Mouse (Mus musculus): ENCODE measurements at regions not wholly inside any gene's neighbourhood (a gene's known extent, or its start where the extent isn't known, plus 50 kb on each side); places are given as distances from the start of the nearest gene placed in this dataset.
"Not testable (repeated sequence)": the region's sequence is repeated elsewhere in the genome, so short reads cannot be mapped to it uniquely, and the experiment has no call there.

DNA sequence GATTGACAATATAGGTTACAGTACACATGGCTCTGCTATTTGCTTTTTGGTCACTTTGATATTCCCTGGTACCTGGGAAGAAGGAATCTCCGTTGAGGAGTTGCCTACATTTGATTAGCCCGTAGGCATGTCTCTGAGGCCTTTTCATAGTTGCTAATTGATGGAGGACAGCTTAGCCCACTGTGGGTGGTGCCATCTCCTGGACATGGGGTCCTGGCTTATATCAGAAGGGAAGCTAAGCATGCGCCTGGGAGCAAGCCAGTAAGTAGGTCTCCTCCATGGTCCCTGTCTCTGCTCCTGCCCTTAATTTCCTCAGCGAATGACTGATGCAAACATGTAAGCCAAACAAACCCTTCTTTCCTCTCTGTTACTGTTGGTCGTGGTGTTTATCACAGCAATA is 1335.8 kb upstream of the A1bg start:
- Histone ChIP-seq H3K4me1 (ENCODE audit: control insufficient read depth, insufficient read depth, low read length) (no peaks in the 10 kb centered on the region), H3K4me3 (replicated peaks; ENCODE audit: insufficient read depth, low read depth, low read length) (no peak overlapping the region), H3K27me3 (ENCODE audit: control insufficient read depth, insufficient read depth, low read length) (no peaks in the 10 kb centered on the region), H3K27ac (ENCODE audit: insufficient read depth, low read length) (no peak overlapping the region)
- no peak for DNase-seq
- no peak for TF ChIP-seq POLR2A (IDR thresholded peaks at IDR 0.05; ENCODE audit: borderline replicate concordance, insufficient read depth, low read length)
- no peak for TF ChIP-seq CTCF (IDR thresholded peaks at IDR 0.05; ENCODE audit: borderline replicate concordance, insufficient read depth, low read depth, low read length)
- 85% methylated on average over 5 of the region's 5 CpGs for WGBS

DNA sequence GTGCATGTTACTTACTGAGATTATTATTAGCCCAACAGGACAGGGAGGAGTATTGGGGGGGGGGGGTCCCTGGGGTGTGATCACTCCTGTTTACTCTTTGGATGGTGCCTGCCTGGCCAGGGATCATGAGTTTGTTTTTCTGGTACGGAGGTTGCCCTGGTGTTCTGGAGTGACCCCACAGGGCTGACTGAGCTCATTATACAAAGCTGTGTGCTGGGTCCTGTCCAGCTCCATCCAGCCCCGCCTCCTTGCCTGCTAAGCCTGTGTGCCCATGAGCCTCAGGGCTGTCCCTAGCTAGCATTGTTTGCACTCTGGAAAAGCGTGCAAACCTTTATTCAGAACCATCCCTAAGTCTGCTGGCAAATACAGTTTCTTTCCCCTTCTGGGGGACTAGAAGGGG is 1335.1 kb upstream of the A1bg start:
- no peak overlapping the region for H3K27ac ChIP-seq (ENCODE audit: insufficient read depth, low read length)
- no peaks in the 10 kb centered on the region for H3K4me1 ChIP-seq (ENCODE audit: control insufficient read depth, insufficient read depth, low read length)
- TF ChIP-seq CTCF (IDR thresholded peaks at IDR 0.05; ENCODE audit: borderline replicate concordance, insufficient read depth, low read depth, low read length) = no peak
- TF ChIP-seq POLR2A (IDR thresholded peaks at IDR 0.05; ENCODE audit: borderline replicate concordance, insufficient read depth, low read length) = no peak
- peak in 1 of 2 experiments; percentile 3 for DNase-seq
- WGBS = 20% methylated on average over 3 of the region's 3 CpGs
- no peaks in the 10 kb centered on the region for H3K27me3 ChIP-seq (ENCODE audit: control insufficient read depth, insufficient read depth, low read length)
- no peak overlapping the region for H3K4me3 ChIP-seq (replicated peaks; ENCODE audit: insufficient read depth, low read depth, low read length)

DNA sequence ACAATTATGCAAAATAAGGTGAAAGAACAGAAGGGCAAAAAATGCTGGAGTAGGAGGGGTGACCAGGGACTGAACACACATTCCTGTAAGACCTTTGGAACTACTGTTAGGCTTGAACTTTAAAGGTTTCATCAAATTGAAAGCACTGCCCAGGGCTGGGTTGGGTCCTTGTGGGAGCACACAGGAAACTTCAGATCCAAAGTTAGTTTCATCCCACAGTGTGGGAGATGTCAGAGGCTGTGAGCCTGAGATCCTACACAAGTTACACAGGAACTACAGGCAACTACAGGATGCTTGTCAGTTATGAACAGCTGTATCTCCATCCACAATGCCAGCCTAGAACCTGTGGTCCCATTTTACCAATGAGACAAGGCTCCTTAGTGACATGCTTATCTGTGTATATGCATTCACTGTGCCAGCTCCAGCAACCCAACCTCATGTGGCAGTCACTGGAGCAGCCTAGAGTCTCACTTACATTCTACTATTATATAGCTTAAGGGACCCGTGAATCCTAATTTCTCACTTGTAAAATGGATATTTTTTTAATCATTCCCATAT is 1334.4 kb upstream of the A1bg start:
- WGBS = 92% methylated on average over 1 of the region's 1 CpGs
- H3K4me3 ChIP-seq (replicated peaks; ENCODE audit: insufficient read depth, low read depth, low read length) = no peak overlapping the region
- TF ChIP-seq CTCF (IDR thresholded peaks at IDR 0.05; ENCODE audit: borderline replicate concordance, insufficient read depth, low read depth, low read length) = no peak
- TF ChIP-seq POLR2A (IDR thresholded peaks at IDR 0.05; ENCODE audit: borderline replicate concordance, insufficient read depth, low read length) = no peak
- no peaks in the 10 kb centered on the region for H3K27me3 ChIP-seq (ENCODE audit: control insufficient read depth, insufficient read depth, low read length)
- DNase-seq = no peak
- no peak overlapping the region for H3K27ac ChIP-seq (ENCODE audit: insufficient read depth, low read length)
- no peaks in the 10 kb centered on the region for H3K4me1 ChIP-seq (ENCODE audit: control insufficient read depth, insufficient read depth, low read length)

DNA sequence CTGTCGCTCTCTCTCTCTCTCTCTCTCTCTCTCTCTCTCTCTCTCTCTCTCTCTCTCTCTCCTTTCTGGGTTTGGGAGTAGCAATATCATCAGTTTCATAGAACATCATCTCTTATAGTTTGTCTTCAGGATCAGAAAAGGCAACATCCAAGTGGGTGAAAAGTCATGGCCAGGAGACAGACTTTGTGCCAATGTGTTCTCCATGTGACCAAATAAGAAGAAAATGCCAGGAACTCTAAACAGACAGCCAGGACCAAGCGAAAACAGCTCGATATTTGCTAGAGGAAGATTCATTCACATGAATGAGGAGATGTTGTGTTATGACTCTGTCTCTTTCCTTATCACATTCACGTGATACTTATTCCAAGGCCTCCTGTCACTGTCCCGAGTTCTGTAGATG is 1332.8 kb upstream of the A1bg start:
- Histone ChIP-seq H3K27me3 (ENCODE audit: control insufficient read depth, insufficient read depth, low read length) (no peaks in the 10 kb centered on the region), H3K27ac (ENCODE audit: insufficient read depth, low read length) (no peak overlapping the region), H3K4me3 (replicated peaks; ENCODE audit: insufficient read depth, low read depth, low read length) (no peak overlapping the region), H3K4me1 (ENCODE audit: control insufficient read depth, insufficient read depth, low read length) (no peaks in the 10 kb centered on the region)
- TF ChIP-seq CTCF (IDR thresholded peaks at IDR 0.05; ENCODE audit: borderline replicate concordance, insufficient read depth, low read depth, low read length) = no peak
- no peak for TF ChIP-seq POLR2A (IDR thresholded peaks at IDR 0.05; ENCODE audit: borderline replicate concordance, insufficient read depth, low read length)
- no peak for DNase-seq
- 79% methylated on average over 5 of the region's 5 CpGs for WGBS

DNA sequence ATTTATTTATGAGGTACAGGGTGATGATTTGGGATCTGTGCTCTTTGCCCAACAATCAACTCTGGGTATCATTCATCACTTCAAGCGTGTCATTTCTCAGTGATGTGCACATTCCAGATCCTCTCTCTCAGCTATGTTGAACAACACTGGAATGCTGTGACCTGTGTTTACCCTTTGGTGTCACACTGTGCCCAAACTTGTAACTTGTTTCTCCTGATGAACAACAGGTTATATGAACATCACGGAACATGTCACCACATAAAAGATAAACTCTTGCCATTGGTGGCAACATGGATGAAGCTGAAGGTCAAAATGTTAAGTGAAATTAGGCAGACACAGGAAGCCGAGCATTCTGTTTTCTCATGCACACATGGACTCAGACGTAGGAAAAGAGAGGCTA is 1330.9 kb upstream of the A1bg start:
- Histone ChIP-seq H3K4me3 (replicated peaks; ENCODE audit: insufficient read depth, low read depth, low read length) (no peak overlapping the region), H3K27ac (ENCODE audit: insufficient read depth, low read length) (no peak overlapping the region), H3K27me3 (ENCODE audit: control insufficient read depth, insufficient read depth, low read length) (no peaks in the 10 kb centered on the region), H3K4me1 (ENCODE audit: control insufficient read depth, insufficient read depth, low read length) (no peaks in the 10 kb centered on the region)
- 92% methylated on average over 4 of the region's 4 CpGs for WGBS
- TF ChIP-seq POLR2A (IDR thresholded peaks at IDR 0.05; ENCODE audit: borderline replicate concordance, insufficient read depth, low read length) (no peak), CTCF (IDR thresholded peaks at IDR 0.05; ENCODE audit: borderline replicate concordance, insufficient read depth, low read depth, low read length) (no peak)
- DNase-seq = no peak

DNA sequence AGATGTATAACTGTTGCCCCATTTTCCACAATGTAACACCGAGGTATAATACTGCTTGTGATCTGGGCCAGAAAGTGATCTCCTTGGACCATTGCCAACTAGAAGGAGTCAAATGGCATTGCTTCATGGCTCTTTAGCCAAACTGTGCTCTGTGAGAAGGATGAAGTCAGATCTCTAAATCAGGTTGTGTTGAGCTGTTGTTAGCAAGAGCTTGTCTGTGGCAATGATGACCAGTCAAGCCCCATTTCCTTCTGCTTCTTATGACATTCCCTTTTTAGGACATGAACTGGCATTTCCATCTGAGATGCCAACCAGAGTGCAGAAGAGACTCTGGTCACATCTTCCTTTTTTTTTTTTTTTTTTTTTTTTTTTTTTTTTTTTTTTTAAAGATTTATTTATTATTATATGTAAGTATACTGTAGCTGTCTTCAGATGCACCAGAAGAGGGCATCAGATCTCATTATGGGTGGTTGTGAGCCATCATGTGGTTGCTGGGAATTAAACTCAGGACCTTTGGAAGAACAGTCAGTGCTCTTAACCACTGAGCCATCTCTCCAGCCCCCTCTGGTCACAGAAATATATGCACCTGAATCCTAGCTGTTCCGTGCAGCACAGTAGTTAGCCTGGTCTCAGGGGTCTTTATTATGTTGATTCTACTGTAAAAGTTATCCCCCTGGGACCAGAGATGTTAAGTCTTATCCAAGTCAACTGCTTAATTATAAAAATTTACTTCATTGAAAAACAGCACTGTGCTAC is 1329.4 kb upstream of the A1bg start:
- H3K27me3 ChIP-seq (ENCODE audit: control insufficient read depth, insufficient read depth, low read length); H3K4me1 ChIP-seq (ENCODE audit: control insufficient read depth, insufficient read depth, low read length); H3K4me3 ChIP-seq (replicated peaks; ENCODE audit: insufficient read depth, low read depth, low read length); H3K27ac ChIP-seq (ENCODE audit: insufficient read depth, low read length); DNase-seq: not testable (repeated sequence)
- WGBS = 45% methylated on average over 2 of the region's 2 CpGs

DNA sequence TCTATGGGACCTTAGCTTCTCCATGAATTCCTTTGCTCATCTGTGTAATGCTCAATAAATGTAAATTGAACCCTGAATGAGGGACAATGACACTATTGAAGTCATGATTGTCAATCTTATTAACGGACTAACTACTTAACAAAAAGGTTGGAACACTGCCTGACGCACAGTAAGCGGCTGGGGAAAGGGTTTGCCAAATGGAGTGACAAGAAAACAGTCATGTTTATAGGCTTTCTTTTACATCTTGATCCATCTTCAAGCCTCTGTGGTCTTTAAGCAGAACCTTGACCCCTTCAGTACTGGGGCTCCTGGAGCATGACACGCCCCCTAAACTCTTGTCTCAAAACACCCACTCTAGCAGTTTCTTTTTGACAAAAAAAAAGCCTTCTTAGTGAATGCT is 1326.6 kb upstream of the A1bg start:
- H3K4me1 ChIP-seq (ENCODE audit: control insufficient read depth, insufficient read depth, low read length) = no peaks in the 10 kb centered on the region
- H3K27me3 ChIP-seq (ENCODE audit: control insufficient read depth, insufficient read depth, low read length) = no peaks in the 10 kb centered on the region
- TF ChIP-seq CTCF (IDR thresholded peaks at IDR 0.05; ENCODE audit: borderline replicate concordance, insufficient read depth, low read depth, low read length) = no peak
- no peak for TF ChIP-seq POLR2A (IDR thresholded peaks at IDR 0.05; ENCODE audit: borderline replicate concordance, insufficient read depth, low read length)
- H3K4me3 ChIP-seq (replicated peaks; ENCODE audit: insufficient read depth, low read depth, low read length) = no peak overlapping the region
- 39% methylated on average over 4 of the region's 4 CpGs for WGBS
- no peak for DNase-seq
- H3K27ac ChIP-seq (ENCODE audit: insufficient read depth, low read length) = no peak overlapping the region

DNA sequence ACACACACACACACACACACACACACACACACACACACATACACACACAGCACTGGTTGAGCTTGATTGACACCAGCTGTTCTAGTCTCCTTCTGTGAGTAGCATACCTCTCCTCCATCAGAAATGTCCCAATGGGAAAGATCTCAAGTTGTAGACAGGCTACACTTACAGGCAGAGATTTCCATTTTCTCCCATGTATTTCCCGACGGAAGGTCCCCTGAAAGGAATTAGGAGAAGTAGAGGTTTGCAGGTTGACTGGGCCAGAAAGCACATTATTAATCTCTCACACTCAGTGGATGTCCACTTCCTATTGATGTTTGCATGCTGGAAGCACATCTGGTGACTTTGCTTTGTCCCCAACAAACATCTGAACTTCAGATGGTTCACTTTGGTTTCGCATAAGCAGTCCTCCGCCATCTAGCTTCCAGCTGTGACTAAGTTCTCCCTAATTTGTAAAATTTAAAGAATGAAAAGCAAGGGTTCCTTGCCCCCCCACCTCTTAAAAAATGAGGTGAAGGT is 1323.8 kb upstream of the A1bg start:
- Histone ChIP-seq H3K27ac (ENCODE audit: insufficient read depth, low read length) (no peak overlapping the region), H3K27me3 (ENCODE audit: control insufficient read depth, insufficient read depth, low read length) (no peaks in the 10 kb centered on the region), H3K4me3 (replicated peaks; ENCODE audit: insufficient read depth, low read depth, low read length) (no peak overlapping the region), H3K4me1 (ENCODE audit: control insufficient read depth, insufficient read depth, low read length) (no peaks in the 10 kb centered on the region)
- no peak for TF ChIP-seq POLR2A (IDR thresholded peaks at IDR 0.05; ENCODE audit: borderline replicate concordance, insufficient read depth, low read length)
- TF ChIP-seq CTCF (IDR thresholded peaks at IDR 0.05; ENCODE audit: borderline replicate concordance, insufficient read depth, low read depth, low read length) = no peak
- WGBS = 97% methylated on average over 4 of the region's 4 CpGs
- DNase-seq = no peak

All from cerebellum, adult 2 months (tissue).